Mouse (Mus musculus) forebrain, embryonic 14.5 days (tissue): Measurements from ENCODE around the gene Abcc10. TPM values are rescaled to one million over a fixed set of nuclear protein-coding genes. Genes with fewer than 3 reads are reported as not detected.
A peak's percentile ranks its signal among the peaks of the same experiment; 100 is the strongest.

Experiments
- ATAC-seq: fragments of 200-750 bp; cut with Nextera tagmentation; 2 replicates; pipeline ENCODE4 v1.8.0; 2017; ENCODE audit warnings: mild to moderate bottlenecking, moderate library complexity
- DNase-seq: peaks from one replicate; pipeline ENCODE4 v3.0.0-alpha.2; 2015; ENCODE audit warnings: low spot score
- H3K27ac ChIP-seq: fragments of 300-500 bp; sonication (generic); 2 replicates; pipeline ENCODE4 v1.5.1; 2014; ENCODE audit warnings: low read depth, mild to moderate bottlenecking, control low read depth, low read length, moderate library complexity
- H3K27me3 ChIP-seq: fragments of 300-500 bp; sonication (generic); replicated peaks from 2 replicates; pipeline ENCODE4 v1.6.1; 2014; ENCODE audit warnings: low read length, control low read depth, mixed read lengths; ENCODE audit not compliant: control insufficient read depth, insufficient read depth
- H3K36me3 ChIP-seq: fragments of 300-500 bp; sonication (generic); 2 replicates; pipeline ENCODE4 v1.6.1; 2014; ENCODE audit warnings: low read length, control low read depth; ENCODE audit not compliant: control insufficient read depth, insufficient read depth
- H3K4me1 ChIP-seq: fragments of 300-500 bp; sonication (generic); 2 replicates; pipeline ENCODE4 v1.6.1; 2014; ENCODE audit warnings: antibody characterized with exemption, low read length, control low read depth; ENCODE audit not compliant: control insufficient read depth, insufficient read depth
- H3K4me2 ChIP-seq: fragments of 300-500 bp; sonication (generic); 2 replicates; pipeline ENCODE4 v1.6.1; 2014; ENCODE audit warnings: mild to moderate bottlenecking, control low read depth, low read length
- H3K4me3 ChIP-seq: fragments of 300-500 bp; sonication (generic); 2 replicates; pipeline ENCODE4 v1.5.1; 2014; ENCODE audit warnings: low read depth, low read length, control low read depth
- H3K9ac ChIP-seq: fragments of 300-500 bp; sonication (generic); 2 replicates; pipeline ENCODE4 v1.6.1; 2014; ENCODE audit warnings: mild to moderate bottlenecking, low read length, control low read depth, moderate library complexity
- H3K9me3 ChIP-seq: fragments of 300-500 bp; sonication (generic); replicated peaks from 2 replicates; pipeline ENCODE4 v1.6.1; 2016; ENCODE audit warnings: low read length, control low read depth, mixed read lengths; ENCODE audit not compliant: control insufficient read depth
- WGBS: fragments of 180-500 bp; shearing (Covaris S2); extraction: QIAGEN DNeasy Blood & Tissue Kit; methylation state at CpG from one replicate; pipeline ENCODE4 v1.1.7; 2014; 5-methylcytosine and 5-hydroxymethylcytosine counted together
- polyA plus RNA-seq: library from polyadenylated mRNA; unstranded; fragments of >200 nt; fragmentation: Nextera tagmentation; extraction: Ambion mirVana; gene quantifications from 2 replicates; pipeline ENCODE4 v1.2.1, GENCODE M21; 2014

The Abcc10 gene
- 4.3 and 6.7 TPM in 2 replicates for polyA plus RNA-seq

DNA sequence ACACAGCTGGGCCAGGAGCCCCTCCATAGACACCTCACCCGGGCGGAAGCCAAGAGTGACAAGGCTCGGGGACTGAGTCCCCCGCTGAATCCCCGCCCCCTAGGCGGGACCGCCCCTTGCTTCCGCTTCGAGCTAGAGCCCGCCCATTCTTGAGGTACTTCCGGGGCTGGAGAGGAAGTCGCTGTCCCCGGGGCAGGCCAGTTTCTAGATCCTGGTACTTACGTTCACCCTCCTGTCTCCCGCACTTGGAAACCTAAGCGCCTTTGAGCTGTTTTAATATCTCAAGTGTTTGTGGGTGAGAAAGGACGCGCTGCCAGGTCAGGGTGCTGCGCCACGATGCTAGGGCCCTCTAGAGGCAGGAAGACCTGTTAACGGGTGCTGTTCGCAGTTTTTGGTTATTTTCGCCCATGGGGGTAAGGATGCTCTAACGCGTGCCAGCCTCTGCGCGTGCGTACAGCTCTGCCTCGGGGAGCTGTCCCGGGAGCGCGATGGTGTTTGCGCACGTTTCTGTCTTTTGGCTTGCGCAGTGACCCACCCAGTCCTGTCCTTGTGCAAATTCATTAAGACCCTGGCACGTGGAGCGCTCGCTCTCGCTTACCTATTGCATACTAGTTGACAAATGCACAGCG, at the start of gene Abcc10:
Gene Abcc10 (minus strand): TSS at position 447 of the 629 bp plus-strand sequence.
- peak within 1 kb of the TSS; percentile 63 for H3K4me3 ChIP-seq
- ATAC-seq (peak; percentile 99), DNase-seq (peak; percentile 98)
- peak within 1 kb of the TSS; percentile 88 for H3K9ac ChIP-seq
- peak within 1 kb of the TSS; percentile 83 for H3K4me2 ChIP-seq
- under 1% methylated on average over 40 of the region's 40 CpGs for WGBS
- no peaks in the 10 kb centered on the region for H3K9me3 ChIP-seq
- H3K27me3 ChIP-seq, result no peaks in the 10 kb centered on the region
- peak within 1 kb of the TSS; percentile 94 for H3K27ac ChIP-seq
- 0 out of 2 replicates have a peak, but pooled peaks cover 7% of the 10 kb centered on the region for H3K36me3 ChIP-seq
- H3K4me1 ChIP-seq, result peaks cover 8% of the 10 kb centered on the region

DNA sequence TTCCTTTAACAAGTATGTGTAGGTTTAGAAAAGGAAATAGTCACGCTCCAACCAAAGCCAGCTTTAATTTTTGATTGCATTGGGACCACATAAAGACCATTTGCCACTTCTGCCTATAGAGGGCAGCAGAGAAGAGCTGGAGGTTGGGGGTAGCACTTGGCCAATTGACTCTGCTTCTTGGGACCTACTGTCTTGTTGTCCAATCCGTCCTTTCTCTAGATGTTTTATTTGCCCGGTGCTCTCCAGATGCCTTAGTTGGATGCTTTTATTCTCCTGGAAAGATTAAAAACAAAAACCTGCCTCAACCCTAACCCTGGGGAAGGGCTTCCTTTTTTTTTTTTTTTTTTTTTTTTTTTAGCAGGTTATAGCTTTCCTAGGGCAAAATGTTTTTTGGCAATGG, 43.6 kb upstream of the Abcc10 start:
- no peak overlapping the region for H3K4me3 ChIP-seq
- no peak overlapping the region for H3K9ac ChIP-seq
- no peaks in the 10 kb centered on the region for H3K27me3 ChIP-seq
- no peak for ATAC-seq
- H3K4me1 ChIP-seq, result no peaks in the 10 kb centered on the region
- no peaks in the 10 kb centered on the region for H3K9me3 ChIP-seq
- no peak for DNase-seq
- H3K36me3 ChIP-seq, result no peaks in the 10 kb centered on the region
- H3K4me2 ChIP-seq, result no peak overlapping the region
- WGBS, result 73% methylated on average over 3 of the region's 3 CpGs
- no peak overlapping the region for H3K27ac ChIP-seq

DNA sequence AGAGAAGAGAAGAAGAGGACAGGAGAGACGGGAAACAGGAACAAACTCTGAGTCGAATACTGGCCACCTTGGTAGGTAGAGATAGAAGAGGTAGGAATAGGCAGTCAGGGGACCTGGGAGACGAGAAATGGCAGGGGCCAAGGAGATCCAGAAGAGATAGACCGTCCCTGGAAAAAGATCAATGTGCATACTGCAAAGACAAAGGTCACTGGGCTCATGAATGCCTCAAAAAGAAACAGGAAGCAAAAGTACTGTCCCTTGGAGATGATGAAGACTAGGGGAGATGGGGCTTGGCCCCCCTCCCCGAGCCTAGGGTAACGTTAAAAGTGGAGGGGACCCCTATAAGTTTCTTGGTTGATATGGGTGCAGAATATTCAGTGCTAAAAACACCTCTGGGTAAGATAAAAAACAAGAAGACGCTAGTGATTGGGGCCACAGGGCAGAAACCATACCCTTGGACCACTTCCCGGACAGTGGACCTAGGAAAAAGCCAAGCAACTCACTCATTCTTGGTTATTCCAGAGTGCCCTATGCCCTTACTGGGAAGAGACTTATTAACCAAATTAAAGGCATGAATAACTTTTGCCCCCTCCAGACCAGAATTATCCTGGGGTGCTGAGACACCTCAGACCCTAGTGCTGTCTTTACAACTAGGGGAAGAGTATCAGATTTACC, 23.0 kb upstream of the Abcc10 start:
- Histone ChIP-seq H3K9me3 (no peaks in the 10 kb centered on the region), H3K27me3 (no peaks in the 10 kb centered on the region), H3K27ac (no peak overlapping the region), H3K36me3 (no peaks in the 10 kb centered on the region), H3K4me3 (no peak overlapping the region), H3K4me1 (no peaks in the 10 kb centered on the region), H3K9ac (no peak overlapping the region), H3K4me2 (no peak overlapping the region)
- ATAC-seq, result no peak
- 84% methylated on average over 8 of the region's 8 CpGs for WGBS
- no peak for DNase-seq

DNA sequence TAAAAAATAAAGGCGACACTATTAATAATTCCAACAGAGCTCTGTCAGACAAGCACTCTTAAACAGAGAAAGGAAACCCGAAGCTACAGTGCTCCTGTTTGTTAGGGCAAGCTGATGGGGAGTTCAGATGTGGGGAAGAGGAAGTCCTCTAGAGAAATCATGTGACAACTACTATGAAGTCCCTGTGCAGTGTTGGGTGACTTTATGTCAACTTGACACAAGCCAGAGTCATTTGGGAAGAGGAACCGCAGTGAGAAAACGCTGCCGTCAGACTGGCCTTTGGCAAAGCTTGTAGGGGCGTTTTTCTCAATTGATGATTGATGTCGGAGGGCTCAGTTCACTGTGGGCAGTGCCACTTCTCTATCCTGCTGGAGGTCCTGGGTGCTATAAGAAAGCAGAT, 13.1 kb upstream of the Abcc10 start:
- no peaks in the 10 kb centered on the region for H3K9me3 ChIP-seq

DNA sequence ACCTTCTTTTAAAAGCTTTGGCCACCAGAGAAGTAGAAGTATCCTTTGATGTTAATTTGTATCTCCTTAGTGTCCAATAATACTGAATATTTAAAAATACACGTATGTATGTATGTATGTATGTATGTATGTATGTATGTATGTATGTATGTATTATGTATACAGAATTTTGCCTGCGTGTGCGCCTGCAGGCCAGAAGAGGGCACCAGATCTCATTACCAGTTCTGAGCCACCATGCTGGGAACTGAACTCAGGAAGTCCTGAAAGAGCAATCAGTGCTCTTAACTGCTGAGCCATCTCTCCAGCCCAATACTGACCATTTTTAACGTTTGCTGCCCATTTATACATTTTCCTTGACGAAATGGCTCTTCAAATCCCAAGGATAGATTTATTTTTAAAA, 8.3 kb upstream of the Abcc10 start:
- H3K36me3 ChIP-seq, result no peaks in the 10 kb centered on the region
- no peaks in the 10 kb centered on the region for H3K27me3 ChIP-seq
- H3K27ac ChIP-seq, result no peak overlapping the region
- ATAC-seq, result no peak
- 19% methylated on average over 5 of the region's 5 CpGs for WGBS
- peak; percentile 11 for DNase-seq
- no peaks in the 10 kb centered on the region for H3K9me3 ChIP-seq
- no peak overlapping the region for H3K4me2 ChIP-seq
- no peak overlapping the region for H3K9ac ChIP-seq
- H3K4me3 ChIP-seq, result no peak overlapping the region
- no peaks in the 10 kb centered on the region for H3K4me1 ChIP-seq

More for the DNA sequence above, 13.1 kb upstream of the Abcc10 start:
- Histone ChIP-seq H3K36me3 (no peaks in the 10 kb centered on the region), H3K4me1 (no peaks in the 10 kb centered on the region), H3K4me3 (no peak overlapping the region), H3K27ac (no peak overlapping the region), H3K27me3 (no peaks in the 10 kb centered on the region), H3K4me2 (no peak overlapping the region), H3K9ac (no peak overlapping the region)
- 82% methylated on average over 7 of the region's 7 CpGs for WGBS
- ATAC-seq (no peak), DNase-seq (no peak)

DNA sequence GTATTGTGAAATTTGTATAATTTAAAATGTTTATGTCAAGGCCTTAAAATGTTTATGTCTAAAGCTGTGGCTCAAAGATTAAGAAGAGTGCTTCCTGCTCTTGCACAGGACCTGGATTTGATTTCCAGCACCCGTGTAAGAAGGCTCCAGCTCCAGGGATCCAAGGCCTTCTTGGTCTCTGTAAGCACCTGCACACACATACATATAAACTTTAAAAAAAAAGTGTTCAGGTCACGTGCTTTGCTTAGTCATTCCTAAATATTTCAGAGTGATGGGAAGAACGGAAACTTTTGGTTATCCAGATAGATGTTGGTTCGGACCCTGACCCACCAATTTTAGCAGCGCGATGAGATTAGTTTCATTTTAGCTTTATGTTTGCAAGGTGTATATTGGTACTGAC, 571 bp upstream of the Abcc10 start:
- Histone ChIP-seq H3K4me3 (peak overlapping the region; percentile 63), H3K27ac (peak overlapping the region; percentile 94; the same call in 1 of the 2 replicates), H3K4me1 (peaks cover 8% of the 10 kb centered on the region), H3K36me3 (0 out of 2 replicates have a peak, but pooled peaks cover 1% of the 10 kb centered on the region), H3K27me3 (no peaks in the 10 kb centered on the region), H3K4me2 (peak overlapping the region; percentile 83), H3K9me3 (no peaks in the 10 kb centered on the region), H3K9ac (peak overlapping the region; percentile 88)
- ATAC-seq (no peak), DNase-seq (no peak)
- WGBS, result 71% methylated on average over 6 of the region's 6 CpGs

DNA sequence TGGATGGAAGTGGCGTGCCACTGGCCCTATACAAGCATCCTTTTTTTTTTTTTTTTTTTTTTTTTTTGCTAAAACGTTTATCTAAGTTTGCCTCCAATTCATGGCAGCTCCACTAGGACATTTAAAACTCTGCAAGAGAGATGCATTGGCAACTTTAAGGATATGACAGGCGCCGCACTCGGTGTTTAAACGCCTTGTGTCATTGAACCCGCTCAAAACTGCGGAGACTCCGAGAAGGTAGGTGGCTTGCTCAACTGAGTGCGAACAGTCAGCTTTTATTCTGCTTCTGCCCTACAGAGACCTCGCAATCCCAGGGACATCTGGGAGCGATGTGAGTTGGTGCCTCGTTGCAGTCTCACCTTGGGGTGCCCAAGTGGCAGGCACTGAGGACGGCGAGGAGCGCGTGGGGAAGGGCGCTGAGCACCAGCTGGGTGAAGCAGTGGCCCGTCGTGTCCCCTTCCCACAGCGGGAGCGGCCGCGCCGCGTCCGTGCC, 693 bp downstream of the Abcc10 start:
- Histone ChIP-seq H3K4me1 (peaks cover 8% of the 10 kb centered on the region), H3K27me3 (no peaks in the 10 kb centered on the region), H3K9ac (peak overlapping the region; percentile 88), H3K27ac (peak overlapping the region; percentile 94), H3K36me3 (0 out of 2 replicates have a peak, but pooled peaks cover 7% of the 10 kb centered on the region), H3K9me3 (no peaks in the 10 kb centered on the region), H3K4me3 (peak overlapping the region; percentile 63), H3K4me2 (peak overlapping the region; percentile 83)
- DNase-seq, result no peak
- ATAC-seq, result no peak
- 3% methylated on average over 26 of the region's 27 CpGs for whole genome bisulfite sequencing

DNA sequence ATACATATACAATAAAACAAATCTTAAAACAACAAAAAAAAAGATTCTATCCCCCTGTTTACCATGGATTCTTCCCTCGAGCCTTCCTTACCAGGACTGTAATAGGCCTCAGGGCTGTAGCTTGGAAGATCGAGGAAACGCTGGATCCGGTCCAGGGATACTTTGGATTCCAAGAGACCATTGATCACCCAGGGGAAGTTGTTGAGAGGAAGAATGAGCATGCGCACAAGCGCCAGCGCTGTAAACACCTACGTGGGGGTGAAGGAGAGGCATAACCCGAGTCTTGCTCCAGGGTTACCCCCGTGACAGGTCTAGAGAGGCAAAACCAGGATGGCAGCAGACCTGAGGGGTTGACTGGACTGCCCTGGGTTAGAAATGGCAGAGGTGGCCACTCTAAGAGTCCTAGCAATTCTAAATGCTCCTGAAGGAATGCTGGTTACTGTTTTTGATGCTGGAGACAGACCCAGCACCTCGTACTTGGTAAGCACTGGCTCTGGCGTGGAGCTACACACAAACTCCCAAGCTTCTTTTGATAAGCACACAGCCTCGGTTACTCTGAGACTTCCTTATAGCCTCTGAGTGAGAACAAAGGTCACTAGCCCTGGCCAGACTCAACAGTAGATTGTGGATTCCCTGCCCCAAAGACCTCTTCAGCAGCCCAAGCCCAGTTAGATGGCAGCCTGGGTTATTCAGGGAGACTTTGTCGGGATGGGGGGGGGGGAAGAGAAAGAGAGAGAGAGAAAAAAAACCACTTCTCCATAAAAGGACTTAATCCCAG, 5.9 kb downstream of the Abcc10 start:
- H3K9me3 ChIP-seq, result no peaks in the 10 kb centered on the region
- peaks cover 3% of the 10 kb centered on the region; the same call in 1 of the 2 replicates for H3K4me1 ChIP-seq
- DNase-seq (no peak), ATAC-seq (no peak)
- no peak overlapping the region for H3K4me3 ChIP-seq
- no peak overlapping the region for H3K9ac ChIP-seq
- H3K27ac ChIP-seq, result no peak overlapping the region
- peaks cover 12% of the 10 kb centered on the region for H3K36me3 ChIP-seq
- H3K4me2 ChIP-seq, result no peak overlapping the region
- WGBS, result 89% methylated on average over 14 of the region's 14 CpGs
- no peaks in the 10 kb centered on the region for H3K27me3 ChIP-seq
